Mouse (Mus musculus): ENCODE measurements around the gene Slc4a3.

Gene Slc4a3

DNA sequence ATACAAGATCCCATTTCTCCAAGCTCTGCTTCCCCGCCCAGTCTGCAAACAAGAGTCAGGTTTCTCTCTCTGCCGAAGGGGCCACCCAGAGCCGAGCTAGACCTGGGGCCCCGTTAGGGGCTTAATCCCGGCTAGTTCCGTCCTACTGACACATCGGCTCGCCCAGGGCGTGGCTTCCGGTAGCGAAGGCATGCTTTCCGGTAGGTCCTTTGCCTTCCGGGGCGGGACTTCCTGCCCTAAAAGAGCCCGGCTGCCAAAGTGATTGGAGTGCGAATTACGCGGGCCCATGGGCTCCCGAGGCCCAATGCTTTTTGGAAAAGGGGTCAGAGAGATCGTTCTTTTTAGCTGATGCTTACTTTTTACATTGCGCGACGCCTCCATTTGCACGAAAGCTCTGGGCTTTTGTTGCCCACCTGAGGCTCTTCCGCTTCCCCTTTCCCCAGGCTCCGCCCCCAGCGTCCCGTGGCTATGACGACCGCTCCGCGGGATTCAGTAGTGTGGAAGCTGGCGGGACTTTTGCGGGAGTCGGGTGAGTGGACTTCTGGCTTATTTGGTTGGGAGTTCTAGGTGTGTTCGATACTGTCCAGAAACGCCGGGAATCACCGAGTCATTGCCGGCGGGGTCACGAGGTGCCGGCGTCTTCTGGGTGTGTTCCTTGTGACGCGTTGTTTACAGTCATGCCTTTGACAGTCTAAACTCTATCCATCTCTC lies 24.6 kb upstream of the Slc4a3 start, which contains the start of gene Stk11ip:
Gene Stk11ip, plus strand, starts transcription at position 209 of the 711 bp plus-strand sequence.
- peak; percentile 93 to 96 for DNase-seq (ENCODE audit: low spot score in 2 of 2)

DNA sequence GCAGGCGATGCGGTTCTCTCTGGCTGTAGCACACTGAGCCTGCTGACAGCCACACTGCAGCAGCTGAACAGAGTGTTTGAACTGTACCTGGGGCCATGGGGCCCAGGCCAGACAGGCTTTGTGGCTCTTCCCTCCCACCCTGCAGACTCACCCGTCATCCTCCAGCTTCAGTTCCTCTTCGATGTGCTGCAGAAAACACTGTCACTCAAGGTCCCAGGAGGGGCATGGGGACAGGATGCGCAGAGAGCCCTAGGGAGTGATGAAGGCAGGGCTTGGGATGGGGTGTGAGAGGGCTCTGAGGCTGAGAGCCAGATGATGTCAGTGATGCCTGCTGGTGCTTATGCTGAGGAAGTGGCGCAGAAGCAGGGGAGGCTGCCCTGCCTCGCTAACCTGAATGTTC lies 21.4 kb upstream of the Slc4a3 start:
- no peak for DNase-seq (ENCODE audit: low spot score in 2 of 2)

DNA sequence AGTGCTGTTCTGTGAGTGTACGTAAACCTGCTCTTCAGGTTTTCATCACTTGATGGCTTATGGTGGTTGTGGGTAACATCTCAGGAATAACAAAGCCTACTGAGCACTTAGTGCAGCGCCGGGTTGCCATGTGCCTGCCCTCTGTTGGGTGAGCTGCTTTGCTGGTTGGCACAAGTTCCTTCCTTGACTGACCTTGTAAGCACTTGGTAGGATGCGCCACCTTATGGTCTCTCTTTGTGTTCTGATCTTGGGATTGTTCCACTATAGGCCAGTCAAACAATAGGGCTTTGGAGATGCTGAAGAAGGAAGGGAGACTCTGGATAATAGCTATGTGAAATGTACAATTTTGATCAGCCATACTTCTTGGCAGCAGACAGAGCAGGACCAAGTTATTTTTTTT lies 15.5 kb upstream of the Slc4a3 start:
- no peak for DNase-seq (ENCODE audit: low spot score in 2 of 2)

DNA sequence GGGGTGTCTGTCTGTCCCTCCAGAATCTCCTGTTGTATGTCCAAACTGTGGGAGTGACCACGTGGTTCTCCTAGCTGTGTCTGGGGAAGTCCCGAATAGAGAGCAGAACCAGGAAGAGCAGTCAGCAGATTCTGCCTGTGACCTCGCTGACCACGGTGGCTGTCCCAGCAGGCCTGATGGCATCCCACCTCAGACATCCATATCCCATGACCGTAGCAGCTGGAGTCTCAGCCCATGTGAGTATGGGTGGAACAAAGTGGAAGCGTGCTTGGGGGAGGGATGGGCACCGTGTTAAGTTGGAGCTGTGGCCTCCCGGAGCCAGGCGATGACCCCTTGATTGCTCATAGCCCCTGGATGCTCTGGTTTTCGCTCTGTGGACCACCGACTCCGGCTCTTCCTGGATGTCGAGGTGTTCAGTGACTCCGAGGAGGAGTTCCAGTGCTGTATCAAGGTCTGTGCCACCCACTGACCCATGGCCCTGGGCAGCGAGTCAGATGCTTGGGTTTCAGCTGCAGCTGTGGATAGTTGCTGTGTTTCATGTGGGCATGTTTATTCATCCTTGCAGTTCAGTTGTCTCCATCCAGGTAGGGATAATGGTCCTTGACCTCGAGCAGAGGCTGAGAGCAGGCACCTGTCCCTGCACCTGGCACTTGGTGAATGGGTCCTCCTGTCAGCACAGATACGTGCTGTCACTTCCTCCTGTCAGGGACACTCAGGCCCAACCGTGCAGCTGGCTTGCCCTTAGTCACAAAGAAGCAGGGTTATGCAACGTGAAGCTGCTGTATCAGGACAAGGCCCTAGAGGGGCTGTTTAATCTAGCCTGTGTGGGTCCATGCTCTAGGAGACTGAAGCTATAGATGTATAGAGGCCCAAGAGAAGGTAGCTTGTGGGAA lies 13.5 kb upstream of the Slc4a3 start:
- no peak for DNase-seq (ENCODE audit: low spot score in 2 of 2)

DNA sequence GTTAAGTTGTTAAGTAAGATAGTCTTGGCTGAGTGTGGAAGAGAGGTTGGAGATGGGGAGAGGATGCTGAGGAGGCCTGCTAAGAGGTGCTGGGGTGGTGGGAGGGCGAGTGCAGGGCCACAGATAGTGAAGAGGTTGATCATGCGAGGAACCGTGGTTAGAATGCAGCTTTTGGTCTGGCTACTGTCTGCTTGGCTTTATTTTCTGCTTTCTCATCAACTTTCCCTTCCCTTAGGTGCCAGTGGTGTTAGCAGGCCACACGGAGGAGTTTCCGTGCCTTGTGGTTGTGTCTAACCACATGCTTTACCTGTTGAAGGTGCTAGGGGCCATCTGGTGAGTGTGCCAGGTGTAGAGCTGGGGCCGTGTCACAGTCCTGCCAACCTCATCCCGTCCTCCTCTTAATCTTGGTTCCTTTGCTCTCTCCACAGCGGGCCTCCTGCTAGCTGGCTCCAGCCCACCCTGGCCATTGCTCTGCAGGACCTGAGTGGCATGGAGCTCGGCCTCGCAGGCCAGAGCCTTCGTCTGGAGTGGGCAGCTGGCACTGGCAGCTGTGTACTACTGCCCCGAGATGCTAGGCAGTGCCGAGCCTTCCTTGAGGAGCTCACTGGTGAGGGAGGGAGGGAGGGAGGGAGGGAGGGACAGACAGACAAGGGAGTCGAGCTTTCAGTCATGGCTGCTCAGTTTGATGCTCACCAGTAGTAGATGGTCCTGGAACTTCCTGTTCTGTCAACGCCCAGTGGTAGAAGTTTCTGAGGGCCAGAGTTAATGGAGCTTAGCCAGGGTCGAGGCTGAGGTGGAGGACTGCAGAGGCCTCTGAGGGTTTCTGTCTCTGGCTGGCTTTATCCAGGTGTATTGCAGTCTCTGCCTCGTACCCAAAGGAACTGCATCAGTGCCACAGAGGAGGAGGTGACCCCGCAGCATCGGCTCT lies 12.5 kb upstream of the Slc4a3 start:
- DNase-seq (ENCODE audit: low spot score in 2 of 2) = no peak

DNA sequence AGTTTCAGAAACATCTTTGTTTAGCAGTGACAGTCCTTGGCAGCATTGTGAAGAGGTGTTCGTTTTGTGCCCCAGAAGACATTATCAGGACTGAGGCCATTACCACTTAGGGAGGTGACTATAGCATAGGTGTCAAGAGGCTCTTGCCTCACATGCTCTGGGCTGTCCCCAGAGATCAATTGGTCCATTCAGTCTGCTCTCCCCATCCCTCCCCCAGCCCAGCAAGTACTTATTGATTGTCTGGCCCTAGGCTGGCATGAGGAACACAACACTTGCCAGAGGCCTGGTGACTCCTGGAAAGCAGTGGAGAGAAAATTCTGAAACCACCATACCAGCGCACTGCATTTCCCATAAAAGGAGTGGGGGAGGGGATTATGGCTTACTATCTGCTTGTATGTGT lies 8.5 kb upstream of the Slc4a3 start:
- no peak for DNase-seq (ENCODE audit: low spot score in 2 of 2)

DNA sequence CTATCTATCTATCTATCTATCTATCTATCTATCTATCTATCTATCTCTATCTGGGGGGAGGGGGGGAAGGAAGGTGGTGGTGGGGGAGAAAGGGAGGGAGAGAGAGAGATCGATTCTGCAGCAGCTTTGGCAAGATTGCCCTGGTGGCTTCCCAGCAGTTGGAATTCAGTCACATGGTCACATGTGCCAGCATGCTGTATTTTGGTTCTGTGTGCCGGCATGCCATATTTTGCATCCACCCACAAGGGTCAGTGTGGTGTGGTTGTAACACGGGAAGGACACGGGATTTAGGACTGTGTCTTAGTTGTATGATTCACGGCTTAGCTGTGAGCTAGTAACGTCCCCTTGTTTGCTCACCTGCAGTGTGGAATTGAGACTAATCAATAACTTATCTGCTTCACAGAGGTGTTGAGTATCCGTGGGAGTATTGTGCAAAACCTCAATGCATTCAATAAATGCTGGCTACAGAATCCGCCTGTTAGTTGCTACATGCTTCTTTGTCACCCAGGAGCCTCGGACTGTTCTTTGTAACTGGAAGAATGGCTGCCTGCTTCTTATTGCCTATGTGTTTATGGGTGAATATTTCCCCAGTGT lies 7.4 kb upstream of the Slc4a3 start:
- DNase-seq (ENCODE audit: low spot score in 2 of 2) = no peak

DNA sequence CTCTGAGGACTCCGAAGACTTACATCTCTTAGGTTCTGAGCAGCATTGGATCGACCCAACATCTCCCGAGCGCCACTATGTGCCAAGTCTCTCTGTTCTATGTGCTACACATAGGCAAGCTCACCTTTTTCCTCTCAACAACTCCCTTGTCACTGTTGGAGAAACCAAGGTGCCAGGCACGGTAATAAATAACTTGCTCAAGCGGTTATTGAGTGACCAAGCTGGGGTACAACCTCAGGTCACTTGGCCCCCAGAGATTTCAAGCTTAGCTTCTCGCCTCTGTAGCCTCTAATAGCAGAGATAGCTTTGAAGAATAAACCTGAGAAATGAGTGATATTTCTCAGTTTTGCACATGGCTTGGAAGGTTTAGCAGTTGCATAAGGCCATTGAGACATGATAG lies 4.6 kb upstream of the Slc4a3 start:
- no peak for DNase-seq (ENCODE audit: low spot score in 2 of 2)

DNA sequence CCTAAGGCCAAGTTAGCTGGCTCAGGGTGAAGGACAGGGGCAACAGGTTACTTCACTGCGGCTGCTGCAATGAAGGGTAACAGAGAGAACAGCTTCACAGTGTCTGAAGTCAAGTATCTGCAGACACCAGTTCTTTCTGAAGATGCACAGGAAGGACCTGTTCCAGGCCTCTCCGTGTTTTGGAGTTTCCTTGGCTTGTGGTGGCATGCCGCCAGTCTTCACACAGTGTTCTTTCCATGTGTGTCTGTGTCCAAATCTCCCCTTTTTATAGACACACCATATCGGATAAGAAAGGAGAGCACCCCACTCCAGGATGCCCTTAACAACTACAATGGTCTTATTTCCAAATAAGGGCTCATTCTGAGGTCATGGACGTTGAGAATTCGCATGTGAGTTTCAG lies 1.7 kb upstream of the Slc4a3 start:
- DNase-seq (ENCODE audit: low spot score in 2 of 2) = no peak

DNA sequence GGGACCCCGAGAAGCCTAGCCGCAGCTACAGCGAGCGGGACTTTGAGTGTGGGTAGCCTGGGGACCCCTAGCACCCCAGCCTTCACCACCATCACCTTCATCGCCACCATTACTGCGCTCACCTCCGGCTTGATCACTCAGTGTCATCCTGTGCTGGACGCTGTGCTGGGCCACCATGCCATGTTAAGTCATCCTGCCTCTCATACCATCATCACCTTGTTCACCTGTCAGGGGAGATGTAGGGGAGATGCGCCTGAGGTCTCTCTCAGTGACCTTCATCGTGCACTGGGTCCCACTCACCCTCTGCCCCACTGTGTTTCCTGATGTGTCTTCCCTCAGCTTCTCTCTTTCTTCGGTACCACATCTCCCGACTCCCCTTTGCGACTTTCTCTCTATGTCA lies 1.3 kb downstream of the Slc4a3 start:
- DNase-seq (ENCODE audit: low spot score in 2 of 2) = no peak

DNA sequence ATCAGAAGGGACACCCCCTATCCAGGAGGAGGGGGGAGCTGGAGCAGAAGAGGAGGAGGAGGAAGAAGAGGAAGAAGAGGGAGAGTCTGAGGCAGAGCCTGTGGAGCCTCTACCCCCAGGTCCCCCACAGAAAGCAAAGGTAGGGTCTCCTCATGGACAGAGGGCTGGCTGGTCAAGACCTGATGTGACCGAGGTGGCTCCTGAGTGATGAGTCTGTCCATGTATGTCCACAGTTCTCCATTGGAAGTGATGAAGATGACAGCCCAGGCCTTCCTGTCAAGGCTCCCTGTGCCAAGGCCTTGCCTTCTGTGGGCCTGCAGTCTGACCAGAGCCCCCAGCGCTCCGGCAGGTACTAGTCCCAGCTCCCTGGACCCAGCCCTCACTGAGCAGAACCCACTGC lies 2.0 kb downstream of the Slc4a3 start:
- no peak for DNase-seq (ENCODE audit: low spot score in 2 of 2)

DNA sequence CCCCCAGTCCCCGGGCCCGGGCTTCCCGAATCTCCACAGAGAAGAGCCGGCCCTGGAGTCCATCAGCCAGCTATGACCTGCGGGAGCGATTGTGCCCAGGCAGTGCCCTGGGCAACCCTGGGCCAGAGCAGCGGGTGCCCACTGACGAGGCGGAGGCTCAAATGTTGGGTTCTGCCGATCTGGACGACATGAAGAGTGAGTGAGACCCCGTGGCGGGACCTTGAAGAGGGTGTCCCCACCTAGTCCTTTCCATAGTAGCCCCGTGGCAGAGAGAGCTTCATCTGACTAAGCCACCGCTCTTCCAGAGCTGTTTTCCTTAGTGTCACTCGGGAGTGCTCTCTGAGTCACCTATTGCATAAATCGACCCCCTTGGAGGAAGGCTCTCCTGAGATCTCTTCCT lies 2.8 kb downstream of the Slc4a3 start:
- DNase-seq (ENCODE audit: low spot score in 2 of 2) = no peak

DNA sequence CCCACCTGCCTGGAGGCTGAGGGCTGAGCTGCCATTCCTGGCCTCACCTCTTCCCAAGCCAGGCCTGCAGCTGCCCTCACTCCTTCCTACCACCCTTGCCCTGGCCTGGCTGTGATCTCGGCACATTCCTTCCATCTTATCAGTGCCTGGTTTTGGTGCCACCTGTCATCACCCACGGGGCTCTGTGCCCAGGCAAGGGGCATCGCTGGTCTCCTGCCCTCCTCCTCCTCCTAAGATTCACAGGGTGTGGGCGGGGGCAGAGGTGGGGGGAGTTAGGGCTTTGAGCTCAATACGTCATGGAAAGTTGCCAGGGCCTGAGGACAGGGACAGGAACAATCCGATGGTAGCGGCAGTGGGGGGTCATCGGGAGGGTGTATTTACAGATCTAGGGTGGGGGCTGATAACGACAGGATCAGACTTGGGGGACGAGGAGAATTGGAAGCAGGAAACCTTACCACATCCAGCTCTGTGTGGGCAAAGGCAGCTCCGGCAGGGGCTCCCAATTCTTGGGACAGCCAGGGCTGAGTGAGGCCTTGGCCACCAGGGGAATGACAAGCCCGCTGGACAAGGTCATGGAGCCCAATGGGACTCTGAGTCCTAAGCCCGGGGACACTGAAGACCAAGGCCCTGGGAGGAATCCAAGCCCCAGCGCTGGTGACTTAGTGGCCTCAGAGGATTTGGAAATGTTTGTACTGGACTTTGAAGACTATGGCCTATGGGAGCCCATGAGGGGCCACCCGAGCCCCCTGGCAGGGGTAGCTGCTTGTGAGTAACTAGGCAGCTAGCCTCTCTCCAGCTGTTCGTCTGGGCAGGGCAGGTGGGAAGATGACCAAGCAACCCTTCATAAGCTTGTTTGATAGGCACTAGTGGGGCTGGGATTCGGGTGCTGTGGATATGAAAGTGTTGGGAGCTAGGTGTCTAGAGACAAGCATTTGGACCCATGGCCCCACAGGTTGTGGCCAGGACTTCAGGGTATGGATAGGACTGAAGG lies 3.5 kb downstream of the Slc4a3 start:
- DNase-seq (ENCODE audit: low spot score in 2 of 2) = no peak

DNA sequence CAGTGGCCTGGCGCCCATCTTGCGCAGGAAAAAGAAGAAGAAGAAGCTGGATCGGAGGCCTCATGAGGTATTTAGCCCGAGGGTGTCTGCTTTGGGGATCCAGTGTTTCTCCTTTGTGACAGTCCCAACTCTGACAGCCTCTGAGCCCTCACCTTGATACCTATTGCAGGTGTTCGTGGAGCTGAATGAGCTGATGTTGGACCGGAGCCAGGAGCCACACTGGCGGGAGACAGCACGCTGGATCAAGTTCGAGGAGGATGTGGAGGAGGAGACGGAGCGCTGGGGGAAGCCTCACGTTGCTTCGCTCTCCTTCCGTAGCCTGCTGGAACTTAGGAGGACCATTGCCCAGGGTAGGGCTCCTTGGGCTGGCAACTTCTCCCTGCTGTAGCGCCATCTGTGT lies 4.5 kb downstream of the Slc4a3 start:
- no peak for DNase-seq (ENCODE audit: low spot score in 2 of 2)

DNA sequence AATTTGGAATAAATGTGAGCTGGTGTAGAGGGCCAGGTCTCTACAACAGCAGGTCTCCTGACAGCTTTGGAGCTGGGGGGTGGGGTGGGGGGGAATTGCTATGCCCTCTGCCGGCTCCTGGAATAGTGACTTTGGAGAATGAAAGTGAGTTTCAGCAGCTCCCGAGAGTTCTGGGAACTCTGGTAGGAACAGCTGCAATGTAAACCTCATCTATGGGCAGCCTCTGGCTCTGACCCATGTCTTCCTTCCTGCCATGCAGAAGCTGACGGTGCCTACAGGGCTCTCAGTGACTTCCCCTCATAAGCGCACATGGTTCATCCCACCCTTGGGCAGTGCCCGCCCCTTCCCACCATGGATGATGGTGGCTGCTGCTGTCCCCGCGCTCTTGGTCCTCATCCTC lies 9.6 kb downstream of the Slc4a3 start:
- no peak for DNase-seq (ENCODE audit: low spot score in 2 of 2)

DNA sequence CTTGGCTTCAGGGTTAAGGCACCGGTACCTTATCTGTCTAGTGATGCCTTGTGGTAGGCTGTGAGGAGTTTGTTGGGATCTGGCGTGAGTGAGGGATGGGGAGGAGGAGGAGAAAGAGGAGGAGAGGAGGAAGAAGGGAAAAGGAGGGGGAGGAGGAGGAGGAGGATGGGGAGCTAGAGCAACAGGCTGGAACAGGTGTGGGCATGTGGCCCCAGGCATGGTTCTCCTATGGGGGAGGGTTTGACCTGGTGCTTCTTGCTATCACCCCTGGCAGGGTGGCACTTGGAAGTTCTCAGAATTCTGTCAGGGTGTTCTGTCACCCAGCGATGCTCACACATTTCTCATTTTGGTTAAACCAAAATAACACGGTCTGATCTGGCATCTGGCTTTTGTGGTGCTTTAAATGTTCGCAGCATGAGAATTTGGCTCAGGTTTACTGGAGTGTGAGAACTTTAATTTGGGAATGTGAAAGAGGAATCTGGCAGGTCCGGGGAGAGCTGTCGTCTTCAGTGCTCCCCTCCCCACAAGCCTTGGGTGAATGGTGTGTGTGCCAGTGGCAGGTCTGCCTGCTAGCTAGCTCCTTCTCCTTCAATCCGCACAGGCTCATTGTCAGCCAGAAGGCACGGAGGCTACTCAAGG lies 10.2 kb downstream of the Slc4a3 start:
- no peak for DNase-seq (ENCODE audit: low spot score in 2 of 2)

DNA sequence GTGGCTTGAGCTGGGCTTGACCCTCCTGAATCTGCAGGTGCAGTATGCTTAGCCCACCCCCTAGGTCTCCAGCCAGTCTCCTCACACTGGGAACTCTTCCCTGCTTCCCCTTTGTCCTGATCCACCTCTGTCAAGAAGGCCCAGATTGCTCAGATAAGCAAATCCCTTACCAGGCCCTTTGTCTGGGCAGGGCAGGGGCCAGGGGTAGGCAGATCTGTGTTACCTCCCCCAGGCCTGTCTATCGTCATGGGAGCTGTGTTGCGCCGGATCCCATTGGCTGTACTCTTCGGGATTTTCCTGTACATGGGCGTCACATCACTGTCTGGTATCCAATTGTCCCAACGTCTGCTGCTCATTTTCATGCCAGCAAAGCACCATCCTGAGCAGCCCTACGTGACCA lies 11.0 kb downstream of the Slc4a3 start:
- no peak for DNase-seq (ENCODE audit: low spot score in 2 of 2)

DNA sequence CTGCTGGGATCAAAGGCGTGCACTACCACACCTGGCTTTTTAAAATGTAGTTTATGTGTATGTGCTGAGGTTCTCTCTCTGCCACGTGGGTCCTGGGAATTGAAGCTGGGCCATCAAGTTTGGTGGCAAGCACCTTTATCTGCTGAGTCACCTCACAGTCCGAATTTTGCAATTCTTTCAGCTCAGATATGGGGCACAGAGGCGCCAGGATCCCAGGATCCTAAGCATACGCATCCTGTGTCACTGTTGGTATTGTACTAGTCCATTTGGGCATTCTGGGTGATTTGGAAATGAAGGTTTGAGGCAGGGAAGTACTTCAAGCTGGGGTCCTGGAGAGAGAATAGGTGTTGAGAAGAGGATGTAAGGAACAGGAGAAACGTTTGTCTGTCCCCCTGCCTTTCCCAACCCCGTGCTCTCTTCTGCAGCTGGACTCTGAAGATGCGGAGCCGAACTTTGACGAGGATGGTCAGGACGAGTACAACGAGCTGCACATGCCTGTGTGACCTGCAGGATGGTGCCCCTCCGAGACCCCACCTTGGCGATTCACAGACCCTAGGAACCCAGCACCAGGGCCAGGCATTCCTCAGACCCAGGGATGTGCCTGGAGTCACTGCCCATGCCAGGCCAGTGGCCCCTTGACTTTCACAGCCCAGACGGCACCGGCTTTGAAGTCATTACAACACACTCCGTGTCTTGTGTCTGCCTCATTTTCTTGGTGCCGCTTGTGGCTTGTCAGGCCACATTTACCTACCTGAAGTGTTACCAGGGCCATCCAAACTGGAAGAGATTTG lies 12.5 kb downstream of the Slc4a3 start:
- DNase-seq (ENCODE audit: low spot score in 2 of 2) = no peak
